Mouse (Mus musculus): ENCODE results near the gene Mlst8.

- TF ChIP-seq CTCF (IDR thresholded peaks at IDR 0.05; ENCODE audit: low read depth) (no peak), EP300 (IDR thresholded peaks at IDR 0.05; ENCODE audit: low read depth) (no peak)
Observed at GRCm38 (mm10) chr17:24528560-24528918, 49.7 kb upstream of the Mlst8 start.

Data from liver, postnatal 0 days (tissue).